Mouse (Mus musculus) midbrain, embryonic 16.5 days (tissue): ENCODE data around the gene Fam3c. TPM values are rescaled to one million over a fixed set of nuclear protein-coding genes. Genes with fewer than 3 reads are reported as not detected.
A peak's percentile ranks its signal among the peaks of the same experiment; 100 is the strongest.

Experiments used
- ATAC-seq: fragments of 200-750 bp; cut with Nextera tagmentation; 2 replicates; pipeline ENCODE4 v1.8.0; 2017; ENCODE audit warnings: moderate TSS enrichment
- H3K27ac ChIP-seq: fragments of 300-500 bp; sonication (generic); 2 replicates; pipeline ENCODE4 v1.5.1; 2014; ENCODE audit warnings: mild to moderate bottlenecking, low read length, mixed read lengths
- H3K27me3 ChIP-seq: fragments of 300-500 bp; sonication (generic); 2 replicates; pipeline ENCODE4 v1.6.1; 2014; ENCODE audit warnings: low read depth, low read length, mixed read lengths; ENCODE audit not compliant: control insufficient read depth, insufficient read depth
- H3K36me3 ChIP-seq: fragments of 300-500 bp; sonication (generic); 2 replicates; pipeline ENCODE4 v1.6.1; 2014; ENCODE audit warnings: mild to moderate bottlenecking, low read length, moderate library complexity, mixed read lengths; ENCODE audit not compliant: control insufficient read depth, insufficient read depth
- H3K4me1 ChIP-seq: fragments of 300-500 bp; sonication (generic); 2 replicates; pipeline ENCODE4 v1.6.1; 2014; ENCODE audit warnings: mild to moderate bottlenecking, low read length, mixed read lengths; ENCODE audit not compliant: control insufficient read depth, insufficient read depth
- H3K4me2 ChIP-seq: fragments of 300-500 bp; sonication (generic); 2 replicates; pipeline ENCODE4 v1.6.1; 2014; ENCODE audit warnings: mild to moderate bottlenecking, low read length, mixed read lengths
- H3K4me3 ChIP-seq: fragments of 300-500 bp; sonication (generic); 2 replicates; pipeline ENCODE4 v1.5.1; 2014; ENCODE audit warnings: low read depth, mild to moderate bottlenecking, low read length, moderate library complexity, mixed read lengths
- H3K9ac ChIP-seq: fragments of 300-500 bp; sonication (generic); 2 replicates; pipeline ENCODE4 v1.6.1; 2014; ENCODE audit warnings: low read depth, low read length, mixed read lengths
- H3K9me3 ChIP-seq: fragments of 300-500 bp; sonication (generic); replicated peaks from 2 replicates; pipeline ENCODE4 v1.6.1; 2014; ENCODE audit warnings: mild to moderate bottlenecking, low read length, mixed read lengths; ENCODE audit not compliant: control insufficient read depth, poor library complexity, severe bottlenecking
- WGBS: fragments of 180-500 bp; shearing (Covaris S2); extraction: QIAGEN DNeasy Blood & Tissue Kit; methylation state at CpG from one replicate; pipeline ENCODE4 v1.1.7; 2014; 5-methylcytosine and 5-hydroxymethylcytosine counted together
- polyA plus RNA-seq: library from polyadenylated mRNA; unstranded; fragments of >200 nt; fragmentation: Nextera tagmentation; extraction: Ambion mirVana; gene quantifications from 2 replicates; pipeline ENCODE4 v1.2.1, GENCODE M21; 2015

Gene Fam3c
- polyA plus RNA-seq: 91.5 and 105 TPM in 2 replicates

DNA sequence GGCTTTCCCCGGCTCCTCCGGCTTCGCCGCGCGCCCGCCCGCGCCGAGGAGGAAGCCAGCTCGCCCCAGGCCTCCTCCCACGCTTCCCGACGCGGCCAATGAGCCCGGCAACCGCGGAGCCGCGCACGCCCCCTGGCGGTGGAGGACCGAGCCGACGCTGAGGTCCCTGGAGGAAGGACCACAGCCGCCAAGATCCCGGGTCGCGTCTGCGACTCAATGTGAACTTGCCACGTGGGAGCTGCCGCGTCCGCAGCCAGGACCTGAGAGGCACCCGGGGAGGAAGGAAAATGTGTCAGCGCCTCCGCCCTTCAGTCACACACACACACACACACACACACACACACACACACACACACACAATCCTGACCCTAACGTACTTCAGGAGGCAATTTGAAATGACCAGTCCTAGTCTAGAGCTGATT, at the start of gene Fam3c:
Gene Fam3c (minus strand): TSS at position 158 of the 422 bp plus-strand sequence.
- Histone ChIP-seq H3K4me1 (peaks cover 10% of the 10 kb centered on the region), H3K9ac (peak within 1 kb of the TSS; percentile 95), H3K36me3 (no peaks in the 10 kb centered on the region), H3K27ac (peak within 1 kb of the TSS; percentile 82), H3K4me2 (peak within 1 kb of the TSS; percentile 57), H3K27me3 (no peaks in the 10 kb centered on the region), H3K9me3 (no peaks in the 10 kb centered on the region), H3K4me3 (peak within 1 kb of the TSS; percentile 86)
- ATAC-seq: peak; percentile 99
- under 1% methylated on average over 34 of the region's 38 CpGs for WGBS

DNA sequence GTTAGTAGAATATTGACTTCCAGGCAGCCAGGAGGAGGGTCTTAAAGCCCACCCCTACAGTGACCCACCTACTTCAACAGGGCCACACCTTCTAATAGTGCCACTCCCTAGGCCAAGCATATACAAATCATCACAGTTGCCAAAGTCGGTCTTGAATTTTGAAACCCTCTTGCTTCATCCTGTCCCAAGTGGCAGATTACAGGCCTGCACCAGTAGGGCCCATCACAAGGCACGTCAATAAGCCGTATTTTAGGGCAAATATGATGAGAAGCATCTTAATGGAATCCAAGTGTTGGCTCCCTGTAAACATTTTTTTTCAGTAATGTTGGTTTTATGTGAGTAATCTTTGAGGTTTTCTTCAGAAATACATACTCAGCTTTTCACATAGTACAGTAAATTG, 49.0 kb upstream of the Fam3c start:
- Histone ChIP-seq H3K9me3 (no peaks in the 10 kb centered on the region), H3K9ac (no peak overlapping the region), H3K27me3 (no peaks in the 10 kb centered on the region), H3K36me3 (no peaks in the 10 kb centered on the region), H3K4me1 (no peaks in the 10 kb centered on the region), H3K4me3 (no peak overlapping the region), H3K27ac (no peak overlapping the region), H3K4me2 (no peak overlapping the region)
- WGBS: 88% methylated on average over 3 of the region's 3 CpGs
- no peak for ATAC-seq

DNA sequence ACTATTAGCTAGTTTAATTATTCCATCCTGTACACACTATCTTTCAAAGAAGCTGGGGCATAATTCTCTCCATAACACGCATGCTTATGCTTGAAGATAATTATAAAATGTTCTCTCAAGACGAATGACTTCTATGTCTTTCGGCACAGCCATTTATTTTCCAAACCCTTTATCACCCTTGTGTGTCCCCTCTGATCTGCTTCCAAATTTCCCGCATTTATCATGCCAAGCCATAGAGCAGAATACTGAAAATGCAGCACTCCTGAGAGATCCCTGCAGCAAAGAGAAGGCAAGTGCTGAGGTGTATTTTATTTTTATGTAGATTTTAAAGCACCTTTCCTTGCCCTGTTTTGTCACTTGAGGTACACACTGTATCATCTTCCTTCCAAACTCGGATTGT, 47.7 kb upstream of the Fam3c start:
- ATAC-seq: no peak
- Histone ChIP-seq H3K4me2 (no peak overlapping the region), H3K9me3 (no peaks in the 10 kb centered on the region), H3K4me1 (no peaks in the 10 kb centered on the region), H3K27me3 (no peaks in the 10 kb centered on the region), H3K36me3 (no peaks in the 10 kb centered on the region), H3K4me3 (no peak overlapping the region), H3K27ac (no peak overlapping the region), H3K9ac (no peak overlapping the region)
- 76% methylated on average over 5 of the region's 5 CpGs for WGBS

DNA sequence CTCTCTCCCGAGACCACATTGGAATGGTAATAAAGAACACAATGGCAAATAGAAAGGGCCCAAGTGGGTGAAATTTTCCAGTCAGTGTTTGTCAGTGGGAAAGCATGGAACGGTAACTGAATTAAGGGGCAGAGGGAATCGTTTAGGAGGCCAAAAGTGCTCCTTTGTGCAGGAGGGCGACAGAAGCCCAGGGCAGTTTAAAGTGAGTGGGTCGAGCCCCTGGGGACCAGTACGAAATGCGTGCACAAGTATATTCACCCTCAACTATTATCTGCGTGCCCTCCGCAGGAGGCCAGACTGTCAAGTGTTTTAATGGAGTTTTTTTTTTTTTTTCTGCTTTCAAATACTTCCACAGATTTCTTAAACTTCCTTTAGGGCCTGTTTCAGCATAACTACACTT, 47.3 kb upstream of the Fam3c start:
- Histone ChIP-seq H3K4me2 (no peak overlapping the region), H3K27me3 (no peaks in the 10 kb centered on the region), H3K4me3 (no peak overlapping the region), H3K27ac (no peak overlapping the region), H3K36me3 (no peaks in the 10 kb centered on the region), H3K9ac (no peak overlapping the region), H3K9me3 (no peaks in the 10 kb centered on the region), H3K4me1 (no peaks in the 10 kb centered on the region)
- 58% methylated on average over 9 of the region's 9 CpGs for WGBS
- ATAC-seq: no peak

DNA sequence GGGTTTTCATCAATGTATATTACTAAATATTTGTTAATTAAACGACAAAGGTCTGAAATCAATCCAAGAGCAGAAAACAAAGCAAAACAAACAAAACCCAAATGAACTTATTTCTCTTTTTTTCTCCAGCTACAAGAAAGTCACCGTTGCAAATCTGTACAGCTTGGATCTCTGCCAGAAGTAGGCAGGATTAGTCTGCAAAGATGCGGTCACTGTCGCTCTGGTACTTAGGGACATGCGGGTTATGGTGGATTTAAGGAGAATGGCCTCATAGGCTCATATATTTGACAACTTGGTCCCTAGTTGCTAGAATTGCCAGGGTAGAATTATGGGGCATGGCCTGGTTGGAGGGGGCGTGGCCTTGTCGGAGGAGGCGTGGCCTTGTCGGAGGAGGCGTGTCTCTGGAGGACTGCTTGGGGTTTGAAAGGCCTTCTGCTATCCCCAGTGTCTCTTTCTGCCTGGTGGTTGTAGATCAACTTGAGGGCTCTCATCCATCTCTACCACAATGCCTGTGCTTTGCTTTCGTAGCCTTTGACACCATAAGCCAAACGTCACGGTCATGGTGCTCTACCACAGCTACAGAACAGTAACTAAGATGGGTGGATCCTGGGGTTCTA, 46.6 kb upstream of the Fam3c start:
- H3K27me3 ChIP-seq: no peaks in the 10 kb centered on the region
- H3K9me3 ChIP-seq: no peaks in the 10 kb centered on the region
- H3K4me2 ChIP-seq: no peak overlapping the region
- H3K9ac ChIP-seq: no peak overlapping the region
- H3K36me3 ChIP-seq: no peaks in the 10 kb centered on the region
- 79% methylated on average over 13 of the region's 13 CpGs for WGBS
- no peaks in the 10 kb centered on the region for H3K4me1 ChIP-seq
- ATAC-seq: no peak
- no peak overlapping the region for H3K27ac ChIP-seq
- no peak overlapping the region for H3K4me3 ChIP-seq

DNA sequence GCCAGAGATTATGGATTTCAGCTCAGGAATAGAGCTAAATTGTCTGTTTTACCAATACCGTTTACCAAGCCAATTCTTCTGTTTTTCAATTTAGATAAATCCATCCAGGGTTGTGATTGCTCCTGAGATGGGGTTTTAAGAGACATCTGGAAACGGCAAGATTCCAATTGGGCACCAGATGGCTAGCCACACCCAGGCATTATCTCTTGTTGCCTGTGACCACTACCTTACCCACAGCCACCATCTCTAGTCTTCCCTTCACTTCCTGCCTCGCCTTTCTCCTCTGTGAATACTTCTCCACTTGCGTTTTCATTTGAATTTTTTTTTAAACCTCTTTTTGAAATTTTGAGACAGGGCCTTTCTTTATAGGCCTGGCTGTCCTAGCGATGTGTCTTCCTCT, 46.0 kb upstream of the Fam3c start:
- Histone ChIP-seq H3K4me2 (no peak overlapping the region), H3K9ac (no peak overlapping the region), H3K27ac (no peak overlapping the region), H3K27me3 (no peaks in the 10 kb centered on the region), H3K4me1 (no peaks in the 10 kb centered on the region), H3K9me3 (no peaks in the 10 kb centered on the region), H3K36me3 (no peaks in the 10 kb centered on the region), H3K4me3 (no peak overlapping the region)
- 85% methylated on average over 5 of the region's 5 CpGs for WGBS
- no peak for ATAC-seq

DNA sequence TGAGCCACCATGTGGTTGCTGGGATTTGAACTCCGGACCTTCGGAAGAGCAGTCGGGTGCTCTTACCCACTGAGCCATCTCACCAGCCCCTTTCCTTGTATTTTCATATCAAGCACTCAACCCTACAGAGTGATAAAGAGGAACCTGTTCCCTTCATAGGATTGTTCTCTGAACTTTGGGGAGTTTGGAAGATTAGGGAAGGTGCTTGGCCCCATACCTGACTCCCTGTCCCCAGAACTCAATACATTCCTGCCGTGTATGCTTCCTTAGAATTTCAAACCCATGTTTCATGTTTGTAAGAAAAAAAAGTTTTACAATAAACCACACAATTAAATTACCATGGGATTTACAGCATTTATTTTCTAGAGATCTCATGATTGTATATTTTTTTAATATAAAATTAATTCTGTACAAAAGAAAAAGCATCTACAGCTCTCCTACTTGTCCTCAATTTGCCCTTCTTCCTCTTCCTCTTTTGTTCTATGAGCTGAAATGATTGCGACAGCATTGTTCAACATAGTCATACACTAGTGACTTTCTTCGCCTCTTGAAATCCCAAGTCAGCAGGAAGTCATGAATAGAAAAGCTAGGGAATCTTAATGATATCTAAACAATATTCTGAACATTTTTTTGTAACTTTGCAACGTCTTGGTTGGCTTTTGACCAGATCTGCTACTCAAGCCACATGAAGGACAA, 42.2 kb upstream of the Fam3c start:
- H3K27ac ChIP-seq: no peak overlapping the region
- no peaks in the 10 kb centered on the region for H3K27me3 ChIP-seq
- no peaks in the 10 kb centered on the region for H3K4me1 ChIP-seq
- no peaks in the 10 kb centered on the region for H3K36me3 ChIP-seq
- ATAC-seq: no peak
- no peak overlapping the region for H3K4me3 ChIP-seq
- H3K9ac ChIP-seq: no peak overlapping the region
- no peak overlapping the region for H3K4me2 ChIP-seq
- H3K9me3 ChIP-seq: no peaks in the 10 kb centered on the region
- WGBS: 86% methylated on average over 7 of the region's 7 CpGs

DNA sequence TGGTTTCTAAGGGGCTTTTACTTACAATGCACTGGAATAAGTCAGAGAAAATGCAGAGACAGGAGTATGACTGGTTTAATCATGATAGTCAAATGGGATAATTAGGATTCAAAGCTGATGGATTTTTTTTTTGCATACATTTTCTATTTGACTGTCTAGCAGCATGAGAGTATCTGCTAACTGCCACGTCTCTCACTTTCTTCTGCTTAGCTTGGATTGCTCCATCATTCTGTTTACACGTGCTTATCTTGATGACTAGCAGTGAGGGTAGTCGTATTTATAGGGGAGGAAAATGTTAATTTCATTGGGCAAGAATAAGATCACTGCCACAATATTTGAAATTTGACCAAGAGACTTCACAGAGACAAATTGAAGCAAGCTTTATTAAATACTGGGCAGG, 39.2 kb upstream of the Fam3c start:
- no peaks in the 10 kb centered on the region for H3K4me1 ChIP-seq
- H3K27me3 ChIP-seq: no peaks in the 10 kb centered on the region
- ATAC-seq: no peak
- 69% methylated on average over 3 of the region's 3 CpGs for WGBS
- H3K9ac ChIP-seq: no peak overlapping the region
- H3K36me3 ChIP-seq: no peaks in the 10 kb centered on the region
- no peak overlapping the region for H3K27ac ChIP-seq
- H3K9me3 ChIP-seq: no peaks in the 10 kb centered on the region
- no peak overlapping the region for H3K4me3 ChIP-seq
- H3K4me2 ChIP-seq: no peak overlapping the region

DNA sequence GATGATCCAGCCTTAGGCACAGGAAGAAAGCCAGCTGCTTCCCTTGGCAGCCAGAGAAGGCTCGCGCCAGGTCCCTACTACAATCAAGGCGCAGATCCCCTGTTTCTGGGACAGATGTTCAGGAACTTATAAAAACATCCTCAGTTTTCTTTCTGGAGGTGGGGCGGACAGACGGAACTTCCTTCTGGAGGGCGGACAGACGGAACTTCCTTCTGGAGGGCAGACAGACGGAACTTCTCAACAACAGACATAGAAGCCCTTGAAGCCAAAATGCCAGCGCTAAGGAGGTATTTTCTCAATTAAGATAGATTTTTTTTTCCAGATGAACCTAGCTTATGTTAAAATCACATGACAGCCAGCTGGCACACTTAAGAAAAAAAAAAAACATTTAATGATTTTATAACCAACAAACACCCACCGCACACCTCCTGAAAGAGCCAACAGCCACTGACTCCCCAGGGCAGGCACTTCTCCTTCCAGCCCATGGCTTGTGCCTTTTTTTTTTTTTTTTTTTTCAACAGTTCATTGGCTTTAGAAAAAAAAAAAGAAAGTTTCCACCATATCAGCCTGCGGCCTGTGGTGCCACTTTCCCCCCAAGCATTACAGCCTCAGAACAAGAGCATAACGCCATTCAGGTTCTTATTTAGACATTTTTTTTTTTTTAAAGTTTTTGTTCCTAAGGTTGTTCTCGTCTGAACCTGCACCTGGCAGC, 34.8 kb upstream of the Fam3c start:
- ATAC-seq: no peak

More for the DNA sequence above, 34.8 kb upstream of the Fam3c start:
- no peak overlapping the region for H3K27ac ChIP-seq
- no peaks in the 10 kb centered on the region for H3K9me3 ChIP-seq
- H3K36me3 ChIP-seq: no peaks in the 10 kb centered on the region
- H3K4me2 ChIP-seq: no peak overlapping the region
- WGBS: 83% methylated on average over 13 of the region's 13 CpGs
- no peaks in the 10 kb centered on the region for H3K4me1 ChIP-seq
- H3K27me3 ChIP-seq: no peaks in the 10 kb centered on the region
- no peak overlapping the region for H3K9ac ChIP-seq
- no peak overlapping the region for H3K4me3 ChIP-seq
